Mouse (Mus musculus): ENCODE results near the gene Ghrl.

DNA sequence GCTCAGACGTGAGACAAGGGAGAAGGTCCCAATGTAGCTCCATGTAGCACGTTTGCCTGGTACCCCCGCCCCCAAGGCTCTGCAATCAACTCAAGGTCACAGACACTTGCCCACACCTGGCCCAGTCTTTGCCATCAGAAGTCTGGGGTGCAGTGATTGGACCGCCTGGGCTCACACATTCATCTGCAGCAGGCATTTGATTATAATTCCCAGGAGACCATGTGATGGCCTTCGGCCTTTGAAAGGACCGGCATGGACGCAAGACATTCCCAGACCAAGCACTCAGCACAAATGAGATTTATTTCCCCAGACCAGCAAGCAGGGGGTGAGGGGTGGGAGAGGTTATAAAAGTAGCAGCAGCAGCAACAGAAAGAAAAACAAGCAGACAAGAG lies 29.7 kb downstream of the Ghrl start:
- TF ChIP-seq POLR2A (IDR thresholded peaks at IDR 0.05; ENCODE audit: low read depth, low read length) (no peak), CTCF (IDR thresholded peaks at IDR 0.05; ENCODE audit: extremely low read depth, insufficient read depth, insufficient read length, insufficient replicate concordance) (no peak)
